Mouse (Mus musculus) spleen, postnatal 4 days (tissue): ENCODE measurements around the gene Ogfod3.

ENCODE experiments used
- DNase-seq, 2 experiments: peaks; one replicate each; pipeline ENCODE4 v3.0.0; 2022; ENCODE audit warnings: low spot score in 2 of 2

Gene Ogfod3

DNA sequence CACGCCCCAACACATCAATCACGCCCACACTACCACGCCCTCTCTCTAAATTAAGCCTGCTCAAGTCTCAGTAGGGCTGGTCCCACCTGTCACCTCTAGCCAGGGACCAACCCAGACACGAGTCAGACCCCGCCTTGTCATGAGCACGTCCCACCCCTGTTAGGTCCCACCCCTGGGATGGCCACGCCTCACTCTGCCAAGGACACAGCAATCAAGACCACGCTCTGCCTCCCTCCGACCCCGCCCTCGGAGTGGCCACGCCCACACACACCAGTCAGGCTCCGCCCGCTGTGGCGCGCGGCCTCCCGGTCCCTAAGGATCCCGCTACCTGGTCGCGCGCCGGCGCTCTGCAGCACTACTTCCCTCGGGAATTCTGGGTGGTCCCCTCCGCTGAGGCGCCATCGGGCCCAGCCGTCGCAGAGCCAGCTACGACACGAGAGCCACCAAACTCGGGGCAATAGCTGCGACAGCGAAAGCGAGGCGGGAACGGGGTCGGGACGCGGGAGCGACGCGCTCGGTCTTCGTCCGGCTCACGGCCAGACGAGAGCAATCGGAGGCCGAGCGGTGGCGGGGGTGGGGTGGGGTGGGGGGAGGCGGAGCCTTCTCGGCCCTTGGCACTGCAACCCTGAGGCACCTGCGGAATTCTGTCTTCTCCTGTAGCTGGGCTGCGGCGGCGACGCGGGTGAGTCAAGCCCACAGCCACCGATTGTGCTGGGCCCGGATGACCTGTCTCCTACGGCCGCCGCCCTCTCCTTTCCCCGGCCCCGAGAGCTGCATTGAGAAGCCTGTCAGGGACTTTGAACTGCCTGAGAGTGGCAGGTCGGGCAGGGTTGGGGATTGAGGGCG is at the start of gene Ogfod3, which contains the start of gene Hexdc:
Ogfod3 (minus strand) TSS at position 551 of the 846 bp plus-strand sequence.
Hexdc (plus strand) TSS at position 273 of the 846 bp plus-strand sequence.
- peak; percentile 96 to 97 for DNase-seq

DNA sequence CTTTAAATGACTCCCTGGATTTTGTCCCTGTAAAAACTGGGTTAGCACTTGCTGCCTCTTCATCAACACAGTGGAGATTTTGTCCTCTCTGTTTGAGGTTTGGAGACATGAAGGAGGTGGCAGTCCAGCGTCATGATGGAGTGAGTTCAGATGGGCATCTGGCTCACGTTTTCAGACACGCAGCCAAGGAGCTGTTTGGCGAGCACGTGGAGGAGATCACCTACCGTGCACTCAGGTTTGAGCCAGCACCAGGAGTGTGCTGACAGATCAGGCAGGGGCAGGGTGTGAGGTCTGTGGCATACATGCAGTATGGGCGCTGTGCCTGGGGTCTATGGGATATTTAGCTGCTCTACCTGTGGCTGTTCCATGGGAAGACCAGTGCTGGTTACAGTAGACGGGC is 45.7 kb upstream of the Ogfod3 start:
- DNase-seq = no peak

DNA sequence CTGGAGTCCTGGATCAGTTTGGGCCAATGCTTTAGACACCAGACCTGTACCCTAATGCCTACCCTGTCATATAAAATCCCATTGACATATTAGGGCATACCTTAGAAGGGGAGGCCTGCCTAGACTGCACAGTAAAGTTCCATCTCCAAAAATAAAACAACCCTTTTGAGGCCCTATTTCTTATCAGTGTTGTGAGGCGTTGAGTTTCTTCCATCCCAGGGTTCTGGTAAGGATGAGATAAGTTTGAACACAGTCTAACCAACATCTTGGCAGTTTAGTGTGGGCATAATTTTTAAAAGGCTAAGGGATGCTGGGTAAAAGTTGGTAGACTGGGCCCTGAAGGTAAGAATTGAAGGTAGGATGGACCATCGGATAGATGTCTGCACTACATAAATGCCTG is 35.2 kb upstream of the Ogfod3 start:
- DNase-seq = no peak

DNA sequence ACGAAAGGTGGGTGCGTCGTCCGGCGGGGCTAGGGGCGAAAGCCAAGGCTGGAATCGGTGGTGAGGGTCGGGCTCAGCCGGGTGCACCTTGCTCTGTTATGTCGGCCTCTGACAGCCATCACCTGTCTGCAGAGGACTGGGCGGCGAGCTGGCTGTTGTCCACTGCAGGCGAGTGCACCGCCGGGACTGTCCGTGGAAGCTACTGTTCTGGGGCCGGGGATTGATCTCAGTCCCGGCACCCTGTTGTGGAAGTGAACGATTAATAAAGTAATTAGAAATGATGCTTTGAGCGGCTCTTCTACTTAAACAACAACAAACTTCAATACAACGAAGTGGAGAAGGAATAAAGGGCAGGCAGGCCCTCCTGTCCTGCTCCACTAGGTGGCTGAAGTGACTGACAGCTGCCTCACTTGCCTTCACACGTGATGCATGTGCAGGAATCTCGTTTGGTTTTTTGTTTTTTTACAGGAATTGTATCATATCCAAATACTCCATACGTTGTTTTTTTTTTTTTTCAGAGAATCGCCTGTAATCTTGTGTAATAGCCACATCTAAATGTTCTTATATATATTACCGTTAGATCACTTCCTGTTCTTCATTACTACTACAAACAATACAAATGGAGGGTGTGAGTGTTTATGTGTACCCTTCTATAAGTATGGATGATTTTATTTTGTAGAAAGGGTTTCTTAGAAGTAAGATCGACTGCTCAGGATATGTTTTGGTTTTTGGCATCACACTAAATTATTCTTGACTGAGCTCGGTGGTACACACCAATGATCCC is 33.0 kb upstream of the Ogfod3 start:
- DNase-seq = peak in 1 of 2 experiments; percentile 60

DNA sequence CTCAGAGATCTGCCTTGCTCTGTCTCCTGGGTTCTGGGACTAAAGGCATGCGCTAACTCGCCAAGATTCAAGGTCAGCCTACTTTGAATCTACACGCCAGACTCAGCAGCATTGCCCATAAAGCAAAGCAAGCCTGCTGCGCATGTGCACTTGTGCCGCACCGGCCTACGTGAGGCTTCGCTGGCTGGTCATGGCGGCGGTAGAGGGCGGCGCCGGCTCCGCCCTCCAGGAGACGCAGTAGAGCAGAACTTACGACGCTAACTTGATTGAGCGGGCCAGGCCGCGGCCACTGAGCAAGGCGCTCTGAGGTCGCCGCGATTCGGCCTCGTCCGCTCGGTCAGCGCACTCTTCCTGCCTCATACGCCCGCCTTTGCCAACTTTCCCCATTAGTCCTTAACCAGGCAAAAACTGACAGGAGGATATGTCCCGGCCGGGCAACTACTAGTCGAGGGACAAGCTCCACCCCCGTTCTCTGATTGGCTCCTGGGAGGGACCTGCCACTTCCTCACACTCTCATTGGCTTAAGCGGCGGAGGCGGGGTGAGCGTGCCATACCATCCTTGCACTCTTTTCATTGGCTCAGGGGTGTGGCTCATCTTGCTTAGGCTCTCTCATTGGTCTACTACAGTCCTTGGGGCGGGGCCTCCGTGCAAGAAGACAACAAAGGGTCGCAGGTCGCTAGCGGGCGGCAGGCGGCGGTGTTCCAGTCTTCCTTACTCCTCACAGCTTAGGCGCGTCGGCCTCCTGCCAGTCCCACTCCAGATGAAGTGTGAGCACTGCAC is 32.2 kb upstream of the Ogfod3 start, which contains the start of gene Narf:
Narf (plus strand) TSS at position 690 of the 781 bp plus-strand sequence.
- DNase-seq = peak; percentile 98

DNA sequence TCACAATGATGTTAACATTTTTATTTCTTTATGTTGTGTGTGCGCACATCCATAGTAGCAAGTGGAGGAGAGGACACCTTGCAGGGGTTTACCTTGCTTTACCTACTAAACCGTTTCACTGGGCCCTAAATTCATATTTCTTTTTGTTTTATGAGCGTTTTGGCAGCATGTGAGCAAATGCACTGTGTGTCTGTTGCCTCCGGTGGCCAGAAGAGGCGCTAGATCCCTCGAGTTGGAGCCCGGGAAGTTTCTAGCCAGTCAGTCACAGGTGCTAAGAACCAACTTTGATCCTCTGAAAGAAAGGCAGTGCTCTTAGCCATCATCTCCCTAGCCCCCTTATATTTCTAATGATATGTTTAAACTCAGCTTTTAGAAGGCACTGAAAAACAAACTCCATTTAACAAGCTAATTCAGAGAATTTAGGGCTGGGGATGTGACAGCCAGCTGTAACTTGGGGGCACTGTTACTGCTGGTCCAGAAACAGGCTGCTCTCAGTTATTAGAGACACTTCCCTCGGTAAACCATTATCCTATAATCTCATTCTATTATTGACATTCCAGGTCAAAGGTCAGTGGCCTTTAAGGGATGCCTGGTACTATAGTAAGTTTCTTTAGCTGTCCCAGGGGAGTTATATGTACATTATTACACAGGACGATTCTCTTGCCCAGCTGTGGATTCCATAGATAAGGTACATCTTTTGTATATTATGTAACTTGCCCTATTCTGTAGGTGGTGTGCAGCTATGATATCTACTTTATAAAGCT is 31.1 kb upstream of the Ogfod3 start:
- DNase-seq = peak; percentile 72 to 82

DNA sequence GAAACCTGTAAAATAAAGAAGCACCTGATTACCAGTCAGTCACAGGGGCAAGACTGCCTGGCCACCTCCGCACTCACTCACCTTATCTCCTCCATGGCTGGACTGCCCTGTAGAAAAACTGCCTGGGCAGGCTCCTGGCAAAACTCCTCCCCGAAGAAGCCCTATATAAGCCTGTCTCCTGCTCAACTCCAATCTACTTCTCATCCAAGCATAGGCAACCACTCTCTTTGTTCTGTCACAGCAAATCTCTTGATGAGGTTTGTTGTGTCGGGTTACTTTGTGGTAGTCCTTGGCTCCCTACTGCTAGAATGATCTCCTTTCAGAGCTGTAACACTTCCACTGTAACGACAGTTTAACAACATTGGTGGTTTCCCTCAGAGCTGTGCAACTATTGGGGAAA is 28.2 kb upstream of the Ogfod3 start:
- DNase-seq = no peak

DNA sequence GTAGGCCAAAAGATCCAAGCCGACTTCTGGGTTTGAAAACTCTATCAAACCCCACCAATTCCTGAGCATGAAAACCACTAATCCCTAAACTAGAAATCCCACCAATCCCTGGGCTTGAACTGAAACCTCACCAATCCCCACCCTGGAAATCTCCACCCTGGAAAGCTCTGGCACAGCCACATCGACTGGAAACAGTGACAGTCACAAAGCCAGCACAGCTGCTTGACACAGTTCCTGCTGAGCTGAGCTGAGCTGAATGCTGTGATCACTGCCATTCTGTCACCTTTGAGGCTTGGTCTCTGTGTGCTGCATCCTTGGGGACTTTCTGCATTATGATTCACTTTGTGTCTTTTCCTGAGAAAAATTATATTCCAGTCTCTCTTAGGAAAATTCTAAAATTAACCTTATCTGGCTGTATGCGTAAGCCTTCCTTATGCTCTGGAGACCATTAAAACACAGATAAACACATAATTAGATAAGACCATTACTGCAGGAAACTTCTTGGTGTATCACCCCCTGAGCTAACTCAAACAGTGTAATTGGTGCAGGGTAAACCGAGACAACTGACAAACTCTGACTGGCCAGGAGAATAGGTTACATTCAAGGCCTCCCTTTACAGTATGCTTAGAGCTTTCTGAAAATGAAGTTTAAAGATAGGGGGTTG is 27.2 kb upstream of the Ogfod3 start:
- no peak for DNase-seq

DNA sequence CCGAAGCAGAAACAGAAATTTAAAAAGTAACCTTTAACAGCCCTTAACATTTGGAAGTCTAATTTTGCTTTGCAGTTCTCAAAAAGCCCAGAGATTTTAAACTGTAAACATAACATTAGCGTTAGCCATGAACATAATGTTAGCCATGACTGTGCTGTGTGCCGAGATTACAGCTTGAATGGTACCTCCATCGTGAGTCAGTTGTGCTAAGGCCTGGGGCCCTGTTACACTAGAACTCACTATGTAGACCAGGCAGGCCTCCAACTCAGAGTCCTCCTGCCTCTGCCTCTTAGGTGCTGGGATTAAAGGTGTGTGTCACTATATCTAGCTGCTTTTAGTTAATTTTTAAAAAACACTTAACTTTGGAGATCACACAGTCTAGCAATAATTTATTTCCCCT is 26.7 kb upstream of the Ogfod3 start:
- DNase-seq = no peak

DNA sequence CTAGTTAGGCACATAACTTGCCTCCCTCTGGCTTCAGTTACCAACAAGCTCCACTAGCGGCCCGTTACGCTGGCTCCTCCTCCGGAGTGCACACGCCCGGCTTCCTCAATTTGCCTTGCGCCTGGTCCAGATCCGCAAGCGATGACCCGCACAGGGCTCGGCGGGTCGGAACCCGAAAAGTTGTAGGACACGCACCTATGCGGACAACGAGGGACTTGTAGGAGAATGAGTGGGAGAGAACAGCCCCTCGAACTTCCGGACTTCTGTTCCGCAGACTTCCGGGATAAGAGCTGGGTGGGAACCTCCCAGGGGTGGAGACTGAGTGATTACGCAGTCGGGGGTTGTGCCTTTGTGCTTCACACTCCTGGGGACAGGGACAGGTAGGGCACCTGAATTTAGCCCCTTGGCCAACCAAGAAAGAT is 24.5 kb upstream of the Ogfod3 start, which contains the start of gene Cybc1:
Cybc1 (minus strand) TSS at position 305 of the 422 bp plus-strand sequence.
- DNase-seq = peak; percentile 77 to 85

DNA sequence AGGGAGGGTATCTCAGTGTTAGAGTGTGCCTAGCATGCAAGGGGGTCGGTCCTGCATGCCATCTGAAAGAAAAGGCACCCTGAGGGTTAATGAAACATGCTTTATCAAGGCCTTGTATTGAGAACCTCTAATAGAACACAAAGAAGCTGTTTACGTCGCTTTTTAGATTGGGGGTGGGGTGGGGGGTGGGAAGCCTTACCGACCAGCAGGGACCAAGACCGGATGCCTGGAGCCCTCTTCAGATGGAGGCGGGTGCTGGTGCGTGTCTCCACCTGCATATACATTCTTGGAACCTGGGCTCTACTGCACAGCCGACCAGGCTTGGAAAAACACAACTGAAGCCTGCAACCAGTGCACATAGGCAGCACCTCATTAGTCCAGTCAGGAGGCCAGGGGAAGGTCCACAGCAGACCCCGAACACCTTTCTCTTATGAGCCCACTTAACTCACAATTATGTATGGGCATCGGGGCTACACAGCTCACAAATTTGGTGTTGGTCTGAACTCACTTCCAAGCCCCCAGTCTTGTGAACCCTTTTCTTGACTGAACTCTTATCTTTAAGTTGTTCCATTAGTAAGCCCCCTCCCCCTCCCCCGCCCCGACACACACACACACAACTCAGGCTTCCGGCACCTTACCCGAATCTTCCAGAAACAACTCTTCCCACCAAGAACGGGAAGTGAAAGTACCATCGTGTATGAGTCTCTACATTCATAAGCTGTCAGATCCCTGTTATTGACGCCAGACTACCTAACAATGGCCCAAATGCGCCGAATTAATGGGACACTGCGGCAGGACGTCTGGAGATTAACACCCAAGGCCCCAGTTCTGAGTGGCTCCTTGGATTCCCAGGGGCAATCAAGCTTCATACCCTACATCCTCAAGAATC is 23.9 kb upstream of the Ogfod3 start:
- no peak for DNase-seq

DNA sequence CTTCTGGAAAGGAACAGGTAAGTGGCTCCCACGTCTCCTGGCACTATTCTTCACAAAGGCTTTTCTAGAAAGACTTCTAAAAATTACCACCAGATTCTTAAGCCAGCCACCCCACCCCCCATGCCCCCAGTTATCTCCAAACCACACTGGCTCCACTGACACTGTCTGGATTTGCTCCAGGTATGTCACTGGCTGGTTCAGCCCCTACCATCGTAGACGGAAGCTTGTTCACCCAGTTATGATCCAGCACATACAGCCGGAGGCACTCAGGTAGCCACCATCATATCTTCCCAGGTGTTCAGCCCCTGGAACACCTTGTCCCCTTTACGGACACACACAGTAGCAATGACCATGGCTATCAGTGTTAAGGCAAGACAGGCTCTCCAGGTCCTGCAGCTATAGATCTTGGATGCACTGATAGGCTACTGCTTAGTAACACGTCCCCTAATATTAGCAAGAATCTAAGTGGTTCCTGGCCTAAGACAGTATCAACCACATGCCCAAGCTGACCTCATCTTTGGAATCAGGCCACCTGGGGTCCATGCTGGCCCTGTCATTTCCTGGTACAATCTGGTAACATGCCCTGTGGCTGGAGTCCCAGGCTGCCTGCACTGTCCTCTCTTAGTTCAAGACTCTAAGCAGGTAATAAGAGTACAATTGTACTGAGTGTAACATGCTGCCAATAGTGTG is 17.0 kb upstream of the Ogfod3 start:
- no peak for DNase-seq

DNA sequence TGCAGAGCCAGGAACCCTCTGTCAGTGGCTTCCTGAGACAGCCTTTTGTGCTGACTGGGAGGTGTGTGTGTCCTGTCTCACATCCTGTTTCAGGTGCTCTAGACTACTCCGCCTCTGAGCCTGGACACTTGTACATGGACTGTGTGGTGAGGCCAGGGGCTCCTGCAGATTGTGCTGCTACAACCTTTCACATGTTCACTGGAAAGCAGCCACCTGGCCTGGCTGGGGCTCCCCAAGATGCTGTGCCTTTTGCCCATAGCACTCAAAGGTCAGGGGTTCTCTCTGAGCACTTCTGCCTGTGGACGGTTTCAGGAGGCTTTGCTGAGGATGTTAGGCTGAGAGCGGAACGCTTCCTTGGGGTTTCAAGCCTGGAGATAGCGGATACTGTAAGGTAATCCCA is 16.3 kb upstream of the Ogfod3 start:
- no peak for DNase-seq

DNA sequence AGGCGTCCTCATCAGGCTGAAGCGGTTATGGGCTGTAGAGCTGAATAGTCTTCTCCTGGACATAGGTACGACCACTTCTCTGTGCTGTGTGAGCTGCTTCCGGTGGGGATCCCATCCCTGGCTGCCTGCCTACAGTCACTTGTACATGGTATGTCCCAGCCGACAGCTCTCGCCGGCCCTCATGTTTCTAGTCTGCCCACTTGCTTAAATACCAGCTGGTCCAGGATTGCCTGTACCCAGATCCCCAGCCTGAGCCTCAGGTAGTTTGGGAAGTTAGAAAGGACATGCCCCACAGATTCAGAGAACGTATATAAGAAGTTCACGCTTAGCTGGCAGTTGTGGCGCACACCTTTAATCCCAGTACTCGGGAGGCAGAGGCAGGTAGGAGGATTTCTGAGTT is 15.3 kb upstream of the Ogfod3 start:
- DNase-seq = no peak

DNA sequence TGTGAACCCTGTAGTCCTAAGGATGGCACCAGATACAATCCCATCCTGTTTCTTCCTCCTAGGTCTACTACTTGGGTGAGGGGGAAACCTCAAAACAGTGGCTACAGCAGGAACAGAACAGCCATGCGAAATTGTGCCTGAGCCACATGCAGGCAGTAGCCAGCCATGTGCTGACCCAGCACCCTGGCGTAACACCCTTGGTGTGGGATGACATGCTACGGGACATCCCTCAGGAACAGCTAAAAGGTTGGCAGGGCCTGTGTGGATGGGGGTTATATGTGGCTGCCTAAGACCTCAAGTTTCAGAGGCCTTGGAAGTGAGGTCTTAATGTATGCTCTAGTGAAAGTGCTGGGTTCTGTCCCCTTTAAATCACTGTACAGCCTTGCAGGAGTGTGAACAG is 12.3 kb upstream of the Ogfod3 start:
- no peak for DNase-seq

DNA sequence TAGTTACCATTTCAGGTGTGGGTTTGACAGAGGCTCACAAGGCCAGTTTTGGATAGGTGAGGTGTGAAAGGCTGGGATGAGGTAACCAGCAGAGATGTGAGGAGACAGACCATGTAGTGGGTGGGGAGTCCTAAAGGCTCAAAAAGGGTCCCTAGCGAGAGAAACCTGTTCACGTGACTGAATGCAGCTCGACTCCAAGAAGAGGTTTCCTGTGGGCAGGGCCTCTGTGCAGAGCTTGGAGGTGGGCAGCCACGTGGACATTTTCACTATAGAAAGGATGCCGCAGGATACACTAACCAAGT is 701 bp downstream of the Ogfod3 start:
- DNase-seq = no peak

DNA sequence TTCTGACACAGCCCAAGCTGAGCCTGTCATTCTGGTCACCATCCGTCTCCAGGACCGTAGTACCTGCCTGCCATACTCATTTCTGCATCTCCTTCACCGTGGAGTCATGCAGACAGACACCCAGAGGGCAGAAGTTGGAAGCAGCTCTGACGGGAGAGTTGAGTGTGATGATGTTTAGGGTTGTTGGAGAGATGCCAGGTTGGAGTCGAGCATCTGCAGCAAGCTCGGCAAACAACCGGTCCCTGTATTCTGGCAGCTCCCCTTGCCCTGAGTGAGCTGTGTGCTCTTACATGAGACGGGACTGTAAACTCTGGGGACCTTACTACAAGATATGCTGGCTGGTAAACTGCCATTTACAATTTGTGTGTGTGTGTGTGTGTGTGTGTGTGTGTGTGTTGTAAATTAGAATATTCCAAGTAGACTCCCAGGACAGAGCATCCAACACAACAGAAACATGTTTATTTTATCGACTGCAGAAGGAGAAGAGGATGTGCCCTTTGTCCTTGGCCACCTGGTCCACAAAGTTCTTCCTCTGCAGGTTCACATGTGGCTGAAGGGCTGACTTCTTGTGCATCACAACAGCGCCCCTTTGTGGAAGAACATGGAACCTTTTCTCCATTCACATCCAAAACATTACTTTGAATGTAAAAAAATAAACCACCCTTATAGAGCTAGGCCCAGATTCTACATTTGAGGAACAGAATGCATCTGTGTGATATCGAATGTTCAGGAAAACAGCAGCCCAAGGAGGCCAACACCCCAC is 2.9 kb downstream of the Ogfod3 start:
- peak in 1 of 2 experiments; percentile 28 for DNase-seq

DNA sequence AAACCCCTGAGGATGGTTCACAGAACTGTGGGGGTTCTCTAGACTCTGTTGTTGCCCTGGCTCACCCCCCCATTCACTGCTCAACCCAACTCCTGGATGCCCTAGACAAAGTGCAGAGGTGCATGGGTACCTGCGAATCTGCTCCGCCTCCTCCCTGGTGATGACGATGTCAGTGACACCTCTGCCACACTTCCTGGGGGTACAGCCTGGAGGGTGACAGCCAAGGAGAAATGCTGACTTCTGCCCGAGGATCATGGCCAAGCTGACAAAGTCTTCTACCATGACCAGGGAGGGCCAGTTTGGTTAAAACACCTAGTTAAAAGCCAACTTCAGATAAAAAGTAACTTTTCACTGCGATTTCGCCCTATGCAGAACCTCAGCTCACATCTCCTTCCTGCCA is 3.7 kb downstream of the Ogfod3 start:
- no peak for DNase-seq
